Mouse (Mus musculus): ENCODE measurements around the gene Sdr9c7.

DNA sequence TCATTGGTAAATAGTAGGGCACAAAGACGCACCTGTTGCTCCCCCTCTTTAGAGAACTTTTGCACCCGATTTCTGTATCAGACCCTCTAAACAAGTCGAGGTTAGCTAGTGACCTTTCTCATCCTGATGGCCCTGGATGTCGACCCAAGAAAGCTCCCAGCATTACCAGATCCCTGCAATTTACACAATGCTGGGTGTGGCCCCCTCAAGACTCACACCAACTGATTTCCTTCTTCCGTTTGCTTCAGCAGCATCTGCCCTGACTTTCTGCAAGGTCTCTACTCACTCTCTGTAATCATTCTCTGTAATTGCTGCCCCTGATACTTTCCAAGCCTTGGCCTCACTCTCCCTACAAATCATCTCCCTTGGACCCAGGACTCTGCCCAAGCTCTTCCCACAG lies 1.6 kb upstream of the Sdr9c7 start:
- no peak for TF ChIP-seq CTCF (IDR thresholded peaks at IDR 0.05; ENCODE audit: low read depth)
- no peak for TF ChIP-seq EP300 (optimal IDR thresholded peaks at IDR 0.05)

All from stomach, postnatal 0 days (tissue).